Mouse (Mus musculus): ENCODE measurements at regions not wholly inside any gene's neighbourhood (a gene's known extent, or its start where the extent isn't known, plus 50 kb on each side); places are given as distances from the start of the nearest gene placed in this dataset.

DNA sequence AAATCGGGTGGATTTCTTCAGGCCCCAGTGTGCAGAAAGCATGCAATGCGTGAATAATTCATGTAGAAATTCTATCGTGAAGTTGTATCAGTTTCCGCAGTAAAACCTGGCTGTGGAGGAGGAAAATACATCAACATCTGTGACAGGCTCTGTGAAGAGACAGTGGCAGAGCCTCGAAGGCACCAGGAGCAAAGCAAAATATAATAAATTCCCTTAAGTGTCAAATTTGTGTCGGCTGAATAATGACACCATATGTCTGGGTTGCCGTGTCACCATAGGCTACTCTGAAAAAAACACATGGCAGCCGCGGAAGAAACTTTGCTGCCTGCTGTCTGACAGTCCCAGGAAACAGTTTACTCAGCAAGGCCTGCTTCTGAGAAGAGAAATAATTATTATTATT is 2100.1 kb downstream of the 4930444P10Rik start:
- TF ChIP-seq POLR2A (IDR thresholded peaks at IDR 0.05; ENCODE audit: insufficient read depth, low read depth, low read length) (no peak), EP300 (IDR thresholded peaks at IDR 0.05; ENCODE audit: insufficient read depth, low read depth, low read length) (no peak), CTCF (IDR thresholded peaks at IDR 0.05) (no peak)

Data from heart, adult 2 months (tissue).